Comparison of ENCODE assay signal across 27 mouse cellular contexts in the genomic region with DNA sequence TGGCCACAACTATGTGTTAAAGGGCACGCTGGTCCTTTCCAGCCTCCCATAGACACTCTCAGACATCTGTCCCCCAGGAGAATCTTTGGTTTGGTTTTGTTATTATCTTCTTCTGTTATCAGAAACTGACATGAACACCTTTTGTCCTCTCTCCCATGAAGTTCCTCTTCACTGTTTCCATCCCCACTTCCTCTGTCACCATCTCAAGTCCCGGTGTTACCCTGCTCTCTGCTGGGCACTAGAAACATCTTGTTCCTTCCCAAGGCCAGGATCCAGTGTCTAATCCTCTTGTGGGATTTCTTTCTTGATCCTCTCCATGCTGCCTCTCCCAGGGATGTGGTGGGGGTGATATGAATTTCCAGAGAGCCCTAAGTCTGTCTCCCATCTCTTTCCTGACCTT. TPM values are rescaled to one million over a fixed set of nuclear protein-coding genes. Genes with fewer than 3 reads are reported as not detected.
DNase-seq lines count a peak whose midpoint lies in the region; ATAC-seq and TF ChIP-seq lines count a peak whose summit lies in the region.
"Had no signal": no experiment of that assay in that cellular context is flagged by ENCODE, and none has a peak within 500 bp of the region (broad histone marks: within the 10 kb centered on the region; RNA-seq: fewer than 3 reads in every experiment).

No protein-coding gene starts in this region.

- H3K4me2 ChIP-seq in midbrain, embryonic 16.5 days (ENCODE audit: low read length) = no peak overlapping the region
- H3K4me2 ChIP-seq: embryonic facial prominence, embryonic 13.5 days; embryonic facial prominence, embryonic 15.5 days; forebrain, embryonic 12.5 days had no signal

- no peak for ATAC-seq in midbrain, embryonic 16.5 days
- ATAC-seq: activated CD4-positive, CD25-positive, alpha-beta regulatory T cell, adult 4 months; forebrain, embryonic 14.5 days; forebrain, embryonic 16.5 days; Patski had no signal

- H3K27ac ChIP-seq in bone marrow, adult 2 months (ENCODE audit: control insufficient read depth, insufficient read depth, low read depth, low read length, poor library complexity) = no peak overlapping the region
- H3K27ac ChIP-seq in midbrain, embryonic 16.5 days (ENCODE audit: low read length) = no peak overlapping the region
- H3K27ac ChIP-seq: embryonic facial prominence, embryonic 13.5 days; embryonic facial prominence, embryonic 15.5 days; forebrain, embryonic 10.5 days; forebrain, embryonic 12.5 days had no signal

- no peak for TF ChIP-seq POLR2A in bone marrow, adult 2 months (IDR thresholded peaks at IDR 0.05; ENCODE audit: borderline replicate concordance, control insufficient read depth, low read depth, low read length)

- WGBS in bone marrow, adult 2 months = 26% methylated on average over 2 of the region's 2 CpGs
- 86% methylated on average over 2 of the region's 2 CpGs for WGBS in midbrain, embryonic 16.5 days

- peak; percentile 31 for DNase-seq in 416B (ENCODE audit: low read depth)
- DNase-seq in A20 (ENCODE audit: low read depth, low spot score) = peak; percentile 20
- peak; percentile 1 for DNase-seq in splenic B cell, adult 2 months (ENCODE audit: low read depth, low spot score)
- DNase-seq in layer of hippocampus, postnatal 36 days = no peak
- DNase-seq in kidney, postnatal 14 days = no peak
- DNase-seq: adrenal gland, adult 8-10 months; adrenal gland, postnatal 14 days; adrenal gland, postnatal 36 days; cerebellum, adult 11 months; cerebellum, adult 18-20 months; cerebellum, adult 8-10 months; cerebellum, adult 9-11 months; cerebellum, postnatal 14 days; cerebellum, postnatal 36 days; embryo, embryonic 11 days had no signal

- H3K9me3 ChIP-seq in midbrain, embryonic 16.5 days (replicated peaks; ENCODE audit: control insufficient read depth, low read length, poor library complexity, severe bottlenecking) = no peaks in the 10 kb centered on the region
- H3K9me3 ChIP-seq: embryonic facial prominence, embryonic 13.5 days; embryonic facial prominence, embryonic 15.5 days; forebrain, embryonic 10.5 days; forebrain, embryonic 12.5 days; G1E had no signal

- no peak overlapping the region for H3K4me3 ChIP-seq in bone marrow, adult 2 months (replicated peaks; ENCODE audit: control insufficient read depth, low read depth, low read length)
- H3K4me3 ChIP-seq in midbrain, embryonic 16.5 days (ENCODE audit: low read depth, low read length) = no peak overlapping the region
- H3K4me3 ChIP-seq: embryonic facial prominence, embryonic 13.5 days; embryonic facial prominence, embryonic 15.5 days; erythroblast, embryonic 14.5 days; forebrain, embryonic 10.5 days; forebrain, embryonic 12.5 days had no signal

- no peaks in the 10 kb centered on the region for H3K4me1 ChIP-seq in bone marrow, adult 2 months (ENCODE audit: control insufficient read depth, insufficient read depth, low read length)
- H3K4me1 ChIP-seq in midbrain, embryonic 16.5 days (ENCODE audit: control insufficient read depth, insufficient read depth, low read length) = no peaks in the 10 kb centered on the region
- H3K4me1 ChIP-seq: forebrain, embryonic 10.5 days; forebrain, embryonic 12.5 days had no signal

- peaks cover 2% of the 10 kb centered on the region for H3K27me3 ChIP-seq in splenic B cell, adult 2 months (ENCODE audit: control insufficient read depth, insufficient read depth, low read length, poor library complexity, severe bottlenecking)
- H3K27me3 ChIP-seq in midbrain, embryonic 16.5 days (ENCODE audit: control insufficient read depth, insufficient read depth, low read depth, low read length) = no peaks in the 10 kb centered on the region
- H3K27me3 ChIP-seq: embryonic facial prominence, embryonic 13.5 days; embryonic facial prominence, embryonic 15.5 days; forebrain, embryonic 12.5 days; Patski had no signal

- H3K36me3 ChIP-seq in splenic B cell, adult 2 months (ENCODE audit: control insufficient read depth, insufficient read depth, low read length, poor library complexity, severe bottlenecking) = no peaks in the 10 kb centered on the region
- no peaks in the 10 kb centered on the region for H3K36me3 ChIP-seq in midbrain, embryonic 16.5 days (ENCODE audit: control insufficient read depth, insufficient read depth, low read length)
- H3K36me3 ChIP-seq: embryonic facial prominence, embryonic 13.5 days; embryonic facial prominence, embryonic 15.5 days; forebrain, embryonic 10.5 days; forebrain, embryonic 12.5 days; G1E had no signal

- H3K9ac ChIP-seq in midbrain, embryonic 16.5 days (ENCODE audit: low read depth, low read length) = no peak overlapping the region
- H3K9ac ChIP-seq: embryonic facial prominence, embryonic 13.5 days; embryonic facial prominence, embryonic 15.5 days; forebrain, embryonic 12.5 days had no signal

- peak; percentile 23; the same call in 1 of the 2 replicates for TF ChIP-seq CTCF in bone marrow, adult 2 months (IDR thresholded peaks at IDR 0.05; ENCODE audit: control insufficient read depth, insufficient read depth, low read length)

RNA-seq across cellular contexts. Expression of a gene that starts 32.6 kb away (rescaled TPM):
- 4.9 and 12.8 TPM in 2 replicates for polyA plus RNA-seq in bone marrow, adult 2 months (2011; ENCODE audit: insufficient read depth, insufficient read length, low replicate concordance, missing spikeins)
- total RNA-seq in layer of hippocampus, postnatal 36 days (2021) = 100 to 1,000 TPM; 211 TPM
- 2.5 and 4.6 TPM in 2 replicates for polyA plus RNA-seq in midbrain, embryonic 16.5 days (2015; fragmentation: Nextera tagmentation; extraction: Ambion mirVana)
- polyA plus RNA-seq: erythroblast, embryonic 14.5 days; G1E had no signal

Comparison
In these comparisons a context has a peak if more than half of its experiments do, and no peak if none do; other contexts are left out.
1. DNase-seq: peak in 416B (single experiment), A20 (single experiment) and splenic B cell, adult 2 months (single experiment); none in layer of hippocampus, postnatal 36 days (0 of 2) and kidney, postnatal 14 days (single experiment).